Comparison of ENCODE assay signal across 9 mouse cellular contexts in the genomic region with DNA sequence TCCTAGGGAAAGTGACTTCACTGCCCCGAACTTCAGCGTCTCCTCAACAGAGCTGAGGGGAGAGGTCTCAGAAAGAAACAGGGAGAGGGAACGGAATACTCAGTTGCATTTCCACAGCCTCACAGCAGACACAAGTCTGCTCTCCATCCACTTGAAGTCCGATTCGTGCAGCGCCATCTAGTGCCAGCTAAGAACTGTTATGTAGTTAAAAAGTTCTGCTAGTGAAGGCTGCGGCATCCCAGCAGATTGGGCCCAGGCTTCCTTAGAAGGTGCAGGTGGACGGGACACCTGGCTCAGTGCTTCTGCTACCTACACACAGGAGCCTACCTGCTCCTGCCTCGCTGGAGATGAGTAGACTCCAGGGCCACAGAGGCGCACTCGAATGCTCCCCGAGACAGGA. TPM values are rescaled to one million over a fixed set of nuclear protein-coding genes. Genes with fewer than 3 reads are reported as not detected.
DNase-seq lines count a peak whose midpoint lies in the region; TF ChIP-seq lines count a peak whose summit lies in the region.
"Had no signal": no experiment of that assay in that cellular context is flagged by ENCODE, and none has a peak within 500 bp of the region (broad histone marks: within the 10 kb centered on the region; RNA-seq: fewer than 3 reads in every experiment).

No protein-coding gene starts in this region.

- no peak overlapping the region for H3K27ac ChIP-seq in ES-Bruce4 (ENCODE audit: insufficient read depth, low read length)
- H3K27ac ChIP-seq: limb, embryonic 15.5 days had no signal

- no peak for TF ChIP-seq POLR2A in ES-Bruce4 (IDR thresholded peaks at IDR 0.05; ENCODE audit: insufficient read depth, low read length)

- H3K9ac ChIP-seq in ES-Bruce4 (ENCODE audit: low read depth, poor library complexity, severe bottlenecking): no peak overlapping the region
- H3K9ac ChIP-seq: limb, embryonic 15.5 days had no signal

- 0 out of 2 replicates have a peak, but pooled peaks cover 3% of the 10 kb centered on the region for H3K27me3 ChIP-seq in ES-Bruce4 (ENCODE audit: control insufficient read depth, insufficient read depth, low read length, poor library complexity, severe bottlenecking)

- no peaks in the 10 kb centered on the region for H3K9me3 ChIP-seq in ES-Bruce4 (replicated peaks; ENCODE audit: control insufficient read depth, insufficient read depth, low read length, poor library complexity, severe bottlenecking)
- H3K9me3 ChIP-seq: limb, embryonic 15.5 days had no signal

- intact Hi-C loops in left cerebral cortex, postnatal 36 days (cut with DNase I): no loop called here

- TF ChIP-seq CTCF in ES-Bruce4 (IDR thresholded peaks at IDR 0.05; ENCODE audit: low read depth, low read length): peak; percentile 64

- TF ChIP-seq EP300 in ES-Bruce4 (IDR thresholded peaks at IDR 0.05; ENCODE audit: insufficient read depth, low read depth, low read length): no peak

- peak; percentile 26 to 40 for DNase-seq in heart, adult 18-20 months
- DNase-seq in heart, adult 9 months (ENCODE audit: low spot score in 2 of 2): no peak
- peak; percentile 72 for DNase-seq in cerebellum, adult 8-10 months
- DNase-seq in frontal cortex, postnatal 36 days (ENCODE audit: low spot score in 2 of 2): peak; percentile 41 to 62
- DNase-seq in left cerebral cortex, postnatal 36 days (ENCODE audit: low spot score in 2 of 2): peak; percentile 49
- peak; percentile 14 for DNase-seq in naive thymus-derived CD4-positive, alpha-beta T cell, adult 2 months (ENCODE audit: low read depth)
- no peak for DNase-seq in T-cell, adult 2 months (ENCODE audit: low spot score)

- H3K4me3 ChIP-seq in ES-Bruce4 (ENCODE audit: low read depth, low read length): no peak overlapping the region

- H3K36me3 ChIP-seq in ES-Bruce4 (ENCODE audit: control insufficient read depth, insufficient read depth, low read length, poor library complexity, severe bottlenecking): no peaks in the 10 kb centered on the region
- H3K36me3 ChIP-seq: limb, embryonic 15.5 days had no signal

- H3K4me1 ChIP-seq in ES-Bruce4 (ENCODE audit: control insufficient read depth, insufficient read depth, low read length): peaks cover 1% of the 10 kb centered on the region

RNA-seq across cellular contexts. Expression of gene Phactr3, which starts 0.8 kb away (rescaled TPM):
- total RNA-seq in heart, adult 18-20 months (2021): under 1 TPM; 0.69 to 0.94 TPM
- polyA plus RNA-seq in ES-Bruce4 (2011; ENCODE audit: insufficient read depth, insufficient read length, low read depth, missing spikeins): 0.75 and 0.85 TPM in 2 replicates
- 100 to 1,000 TPM; 163 to 164 TPM for total RNA-seq in left cerebral cortex, postnatal 36 days (2021)

RNA-seq across cellular contexts. Expression of gene Zfp931, which starts 39.7 kb away (rescaled TPM):
- total RNA-seq in heart, adult 18-20 months (2021): 10 to 100 TPM; 13.2 to 14.2 TPM
- 4.6 and 9.8 TPM in 2 replicates for polyA plus RNA-seq in ES-Bruce4 (2011; ENCODE audit: insufficient read depth, insufficient read length, low read depth, missing spikeins)
- 10 to 100 TPM; 18.6 to 24.1 TPM for total RNA-seq in left cerebral cortex, postnatal 36 days (2021)

Comparison
In these comparisons a context has a peak if more than half of its experiments do, and no peak if none do; other contexts are left out.
1. DNase-seq: peak in heart, adult 18-20 months (2 of 2), cerebellum, adult 8-10 months (single experiment), frontal cortex, postnatal 36 days (2 of 2), left cerebral cortex, postnatal 36 days (2 of 2) and naive thymus-derived CD4-positive, alpha-beta T cell, adult 2 months (single experiment); none in heart, adult 9 months (0 of 2) and T-cell, adult 2 months (single experiment).
2. RNA of gene Phactr3, which starts 0.8 kb away (total RNA-seq): 163 to 164 TPM in left cerebral cortex, postnatal 36 days; 0.69 to 0.94 TPM in heart, adult 18-20 months; every median in the first group is over 10 times any median in the second.